Mouse (Mus musculus) adrenal gland, postnatal 36 days (tissue): ENCODE measurements around the gene L3mbtl1. TPM values are rescaled to one million over a fixed set of nuclear protein-coding genes. Genes with fewer than 3 reads are reported as not detected.

Source experiments
- DNase-seq, 2 experiments: peaks; one replicate each; pipeline ENCODE4 v3.0.0; 2021; ENCODE audit warnings: mixed read lengths in 1 of 2
- total RNA-seq, 2 experiments: library from RNA; stranded (reverse); gene quantifications; 2 replicates each; pipeline ENCODE4 v1.2.3; 2021

L3mbtl1 gene
- total RNA-seq, 2 experiments from 2014 or later: not detected

DNA sequence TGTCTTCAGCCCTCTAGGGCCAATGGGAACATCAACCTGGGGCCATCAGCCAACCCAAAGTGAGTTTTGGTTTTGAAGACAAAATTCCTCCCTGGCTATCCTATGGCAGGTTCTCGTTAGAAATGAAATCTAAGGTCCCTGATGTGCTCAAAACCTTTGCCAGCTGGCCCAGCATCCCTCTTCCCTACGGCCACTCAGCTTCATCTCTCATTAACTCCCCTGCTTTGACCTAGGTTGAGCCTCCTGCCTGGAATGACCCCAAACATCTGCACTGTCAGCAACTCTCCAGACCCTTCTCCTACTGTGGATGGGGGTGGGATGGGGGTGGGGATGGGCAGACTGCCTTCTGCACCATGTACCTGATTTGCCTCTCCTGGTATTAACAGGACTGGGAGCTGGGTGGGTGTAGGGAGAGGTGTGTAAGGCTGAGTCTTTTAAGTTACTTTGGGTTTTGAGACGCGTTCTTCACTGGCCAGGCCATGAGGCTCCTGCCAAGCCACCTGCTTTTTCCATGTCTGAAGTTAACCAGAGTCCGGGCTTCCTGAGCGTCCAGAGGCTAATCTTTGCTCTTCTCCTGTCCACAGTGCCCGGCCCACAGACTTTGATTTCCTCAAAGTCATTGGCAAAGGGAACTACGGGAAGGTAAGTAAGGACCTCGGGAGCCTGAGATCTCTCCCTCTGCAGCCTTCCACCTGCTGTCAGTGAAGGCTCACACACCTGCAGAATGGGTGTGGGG lies 50.8 kb downstream of the L3mbtl1 start:
- no peak for DNase-seq

DNA sequence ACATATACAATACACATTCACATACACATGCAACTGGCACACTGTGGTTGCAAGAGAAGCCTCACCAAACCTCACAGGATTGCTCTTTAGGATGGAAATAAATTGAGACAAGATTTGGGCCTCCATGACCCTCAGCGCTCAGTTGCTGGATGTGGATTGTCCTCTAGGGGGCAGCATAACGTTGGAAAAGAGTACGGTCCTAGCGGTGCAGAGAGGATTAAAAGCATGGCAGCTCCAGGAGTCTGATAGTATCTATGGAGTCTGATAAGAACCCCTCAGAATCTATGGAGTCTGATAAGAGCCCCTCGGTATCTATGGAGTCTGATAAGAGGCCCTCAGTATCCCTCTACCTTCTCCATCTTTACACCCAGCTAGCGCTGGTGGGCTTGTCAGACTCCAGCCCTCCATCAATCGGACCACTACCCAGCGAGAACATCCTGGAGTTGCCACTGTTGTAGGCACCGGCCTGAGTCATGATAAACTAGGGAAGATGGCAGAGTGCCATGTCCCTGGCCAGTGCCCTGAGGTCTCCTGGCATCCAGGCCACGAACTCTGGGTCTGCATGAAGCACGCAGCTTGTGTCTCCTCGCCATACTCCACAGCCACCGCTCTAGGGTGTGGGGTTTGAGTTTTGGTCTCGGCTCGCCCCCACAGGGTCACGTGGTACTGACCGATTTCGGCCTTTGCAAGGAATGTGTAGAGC lies 55.4 kb downstream of the L3mbtl1 start:
- peak; percentile 73 to 82 for DNase-seq

DNA sequence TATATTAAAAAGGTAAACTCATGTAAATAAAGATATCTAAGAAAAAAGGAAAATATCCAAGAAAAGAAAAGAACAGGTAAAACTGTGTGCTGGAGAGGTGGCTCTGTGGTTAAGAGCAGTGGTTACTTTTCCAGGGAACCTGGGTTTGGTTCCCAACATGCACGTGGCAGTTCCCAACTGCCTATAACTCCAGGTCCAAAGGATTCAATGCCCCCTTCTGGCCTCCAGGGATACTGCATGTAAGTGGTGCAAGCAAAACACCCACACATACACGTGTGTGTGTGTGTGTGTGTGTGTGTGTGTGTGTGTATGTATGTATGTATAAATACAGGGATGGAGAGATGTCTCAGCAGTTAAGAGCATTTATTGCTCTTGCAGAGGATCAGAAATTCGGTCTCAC lies 56.5 kb downstream of the L3mbtl1 start:
- peak; percentile 68 to 70 for DNase-seq

DNA sequence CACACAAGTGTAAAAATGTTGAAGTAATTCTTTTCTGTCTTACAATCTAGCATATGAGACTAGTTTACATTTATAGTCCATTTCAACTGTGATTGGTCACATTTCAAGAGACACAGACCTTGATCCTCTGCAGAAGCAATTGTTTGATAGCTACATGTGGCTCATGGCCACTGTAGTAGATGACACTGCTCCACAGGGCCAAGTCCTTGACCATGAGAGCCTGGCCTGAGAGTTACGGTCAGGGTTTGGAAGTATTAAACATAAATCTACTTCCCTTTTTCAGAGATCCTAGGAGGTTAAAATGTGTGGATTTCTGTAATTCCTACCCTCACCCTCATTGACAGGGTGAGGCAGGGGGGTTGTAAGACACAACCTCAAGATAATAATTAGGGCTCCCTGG lies 57.8 kb downstream of the L3mbtl1 start:
- peak; percentile 41 to 69 for DNase-seq

GRCm38 (mm10) chr2:163007299-163007698 lies 64.0 kb downstream of the L3mbtl1 start:
- no peak for DNase-seq

DNA sequence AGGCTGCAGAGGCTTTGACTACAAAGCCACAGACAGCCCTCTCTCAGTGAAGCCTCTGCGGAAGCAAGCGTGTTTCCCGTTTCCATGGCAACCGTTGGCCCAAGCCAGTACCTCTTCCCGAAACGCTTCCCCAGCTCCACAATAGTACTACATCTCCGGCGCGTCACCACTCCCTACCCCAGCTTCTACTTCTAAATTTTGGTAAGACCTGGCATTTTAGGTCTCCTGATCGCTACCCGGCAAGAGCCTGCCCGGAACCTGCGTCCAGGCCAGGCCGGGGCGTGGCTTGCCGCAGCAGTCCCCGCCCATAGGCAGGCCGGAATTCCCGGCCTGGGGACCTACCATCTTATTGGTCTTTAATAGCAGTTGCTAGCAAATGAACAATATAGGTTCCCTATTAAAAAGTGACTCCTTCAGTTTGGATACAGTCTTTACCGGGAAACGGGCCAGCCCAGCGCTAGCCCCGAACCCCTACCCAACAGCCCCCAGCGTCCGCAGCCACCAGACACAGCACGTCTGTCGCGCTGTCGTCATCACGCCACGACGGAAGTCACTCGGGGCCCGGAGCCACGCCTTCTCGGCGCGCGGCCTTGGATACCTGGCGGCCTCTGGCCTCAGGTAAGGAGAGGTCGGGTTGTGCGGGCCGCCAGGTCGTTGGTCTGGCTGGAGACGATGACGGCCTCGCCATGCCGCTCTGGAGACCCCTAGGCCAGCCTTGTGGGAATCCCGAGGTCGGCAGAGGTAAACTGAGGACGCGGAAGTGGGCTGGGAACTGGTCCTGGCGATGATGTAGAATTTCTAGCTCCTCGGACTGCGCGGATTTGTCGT lies 73.9 kb downstream of the L3mbtl1 start, which contains the start of gene Ift52:
Gene Ift52, plus strand, starts transcription at position 439 of the 828 bp plus-strand sequence.
- peak; percentile 92 to 93 for DNase-seq

Other genes with a start within 250 kb of the L3mbtl1 start
- gene Srsf6, start 11.9 kb upstream of the L3mbtl1 start, total RNA-seq: 100 to 1,000 TPM; 149 to 224 TPM
- gene Sgk2, start 43.9 kb downstream of the L3mbtl1 start, total RNA-seq: 1 to 10 TPM in 1 of 2 experiments, not detected in 1; 1.3 TPM
- 10 to 100 TPM; 43.8 to 62.7 TPM for gene Ift52, start 73.9 kb downstream of the L3mbtl1 start, total RNA-seq
- 1 to 10 TPM; 1.9 to 2.0 TPM for gene Mybl2, start 111.2 kb downstream of the L3mbtl1 start, total RNA-seq
- gene Gtsf1l, start 144.4 kb downstream of the L3mbtl1 start, total RNA-seq: not detected